Mouse (Mus musculus): Measurements from ENCODE around the gene Hoxd12. TPM values are rescaled to one million over a fixed set of nuclear protein-coding genes. Genes with fewer than 3 reads are reported as not detected.
A peak's percentile ranks its signal among the peaks of the same experiment; 100 is the strongest.

The Hoxd12 gene
- total RNA-seq, 2 experiments from 2014 or later, result not detected

- DNase-seq, result no peak
Observed at GRCm38 (mm10) chr2:74709465-74710419, 34.9 kb downstream of the Hoxd12 start.

GRCm38 (mm10) chr2:74710929-74711543 lies 36.2 kb downstream of the Hoxd12 start:
- no peak for DNase-seq

- DNase-seq, result no peak
Observed at GRCm38 (mm10) chr2:74711721-74712621, 37.2 kb downstream of the Hoxd12 start, which contains the start of the genes Hoxd3 and Hoxd4. Gene Hoxd3, plus strand, starts transcription at chr2:74711927. Gene Hoxd4, plus strand, starts transcription at chr2:74711929.

GRCm38 (mm10) chr2:74713239-74714150 lies 38.7 kb downstream of the Hoxd12 start:
- no peak for DNase-seq

- DNase-seq, result no peak
Observed at GRCm38 (mm10) chr2:74714156-74714789, 39.5 kb downstream of the Hoxd12 start.

- no peak for DNase-seq
Observed at GRCm38 (mm10) chr2:74714881-74715280, 40.1 kb downstream of the Hoxd12 start.

GRCm38 (mm10) chr2:74715504-74716241 lies 40.9 kb downstream of the Hoxd12 start:
- DNase-seq, result peak; percentile 63 to 66

GRCm38 (mm10) chr2:74720384-74720783 lies 45.6 kb downstream of the Hoxd12 start:
- no peak for DNase-seq

GRCm38 (mm10) chr2:74720955-74721491 lies 46.2 kb downstream of the Hoxd12 start:
- no peak for DNase-seq

- no peak for DNase-seq
Observed at GRCm38 (mm10) chr2:74721882-74722281, 47.1 kb downstream of the Hoxd12 start.

GRCm38 (mm10) chr2:74722949-74723348 lies 48.1 kb downstream of the Hoxd12 start:
- no peak for DNase-seq

GRCm38 (mm10) chr2:74724244-74725015 lies 49.6 kb downstream of the Hoxd12 start:
- no peak for DNase-seq

GRCm38 (mm10) chr2:74725171-74725570 lies 50.4 kb downstream of the Hoxd12 start:
- DNase-seq, result no peak

- DNase-seq, result no peak
Observed at GRCm38 (mm10) chr2:74726551-74726950, 51.7 kb downstream of the Hoxd12 start, which contains the start of gene Gm28230. Gene Gm28230, plus strand, starts transcription at chr2:74726728.

- DNase-seq, result no peak
Observed at GRCm38 (mm10) chr2:74726973-74727639, 52.3 kb downstream of the Hoxd12 start.

Data from layer of hippocampus, postnatal 36 days (tissue).